Mouse (Mus musculus) kidney, adult 9 months (tissue): ENCODE results near the gene Arid3a.
"Not testable (repeated sequence)": the region's sequence is repeated elsewhere in the genome, so short reads cannot be mapped to it uniquely, and the experiment has no call there.

Experiments
- DNase-seq: peaks from one replicate; pipeline ENCODE4 v3.0.0; 2022

Arid3a gene

DNA sequence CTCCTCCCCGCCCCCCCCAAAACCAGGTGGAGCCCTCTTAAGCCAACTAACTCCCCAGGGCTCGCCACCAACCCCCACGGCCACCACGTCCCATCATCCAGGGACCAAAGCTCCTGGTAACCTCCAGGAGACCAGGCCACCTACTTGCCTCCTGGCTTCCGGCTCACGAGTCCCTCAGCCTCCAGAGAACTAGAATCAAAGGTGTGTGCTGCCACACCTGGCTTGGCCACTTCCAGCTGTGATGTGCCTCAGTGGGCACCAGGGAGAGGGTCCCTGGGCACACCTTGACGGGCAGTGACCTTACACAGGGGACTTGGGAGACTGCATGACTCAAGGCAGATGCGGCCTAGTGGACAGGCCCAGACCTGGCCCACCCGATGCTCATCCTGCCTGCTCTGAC, 28.8 kb downstream of the Arid3a start:
- no peak for DNase-seq

DNA sequence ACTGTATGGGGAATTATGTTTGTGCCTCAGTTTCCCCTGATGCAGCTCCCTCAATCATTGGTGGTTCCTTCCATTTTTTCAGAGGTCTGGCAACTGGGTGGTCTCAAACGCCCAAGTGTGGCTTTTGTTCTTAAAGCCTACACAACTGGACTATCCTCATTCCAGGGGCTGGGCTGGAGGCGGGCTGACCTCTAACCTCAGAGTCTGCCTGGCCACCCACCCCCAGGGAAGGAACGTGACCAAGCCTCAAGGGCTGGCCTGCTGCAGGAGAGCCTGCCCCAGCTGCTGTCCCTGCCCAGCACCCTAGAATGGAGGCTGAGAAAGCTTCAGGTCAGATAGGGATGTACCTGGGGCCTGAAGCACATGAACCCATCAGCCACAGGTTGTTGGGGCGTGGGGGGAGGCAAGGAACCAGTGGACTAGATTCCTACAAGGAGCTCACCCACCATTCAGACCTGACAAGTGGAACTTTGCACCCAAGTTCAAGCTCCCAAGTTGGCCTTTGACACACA, 29.9 kb downstream of the Arid3a start:
- DNase-seq, result no peak

DNA sequence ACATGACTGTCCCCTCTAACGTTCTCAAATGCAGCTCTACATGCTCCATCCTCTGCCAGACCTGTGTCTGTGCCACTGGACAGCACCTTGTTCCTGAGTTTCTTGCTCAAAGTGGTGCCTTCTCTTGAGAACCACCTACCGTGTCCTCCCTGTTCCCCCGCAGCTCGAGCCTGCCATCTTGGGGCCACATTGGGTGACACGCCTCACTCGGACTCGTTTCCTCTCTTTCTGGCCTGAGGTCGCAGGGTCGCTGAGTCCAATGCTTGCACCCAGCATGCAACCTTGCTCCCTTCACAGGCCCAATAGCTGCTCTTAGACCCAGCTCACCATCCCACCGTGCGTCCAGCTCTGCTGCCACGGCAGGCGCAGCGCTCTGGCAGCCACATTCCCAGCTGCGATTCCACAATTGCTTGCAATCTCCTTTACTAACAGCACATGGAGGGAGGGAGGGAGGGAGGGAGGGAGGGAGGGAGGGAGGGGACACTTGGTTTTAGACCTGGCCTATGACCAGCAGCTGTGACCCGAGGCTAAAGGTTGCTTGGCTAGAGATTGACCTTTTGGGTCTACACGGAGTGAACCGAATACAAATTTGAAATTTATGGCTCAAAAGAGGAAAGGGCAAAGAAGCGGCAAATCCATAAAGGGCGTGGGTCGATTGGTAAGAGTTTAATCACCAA, 31.4 kb downstream of the Arid3a start:
- DNase-seq, result peak; percentile 93

DNA sequence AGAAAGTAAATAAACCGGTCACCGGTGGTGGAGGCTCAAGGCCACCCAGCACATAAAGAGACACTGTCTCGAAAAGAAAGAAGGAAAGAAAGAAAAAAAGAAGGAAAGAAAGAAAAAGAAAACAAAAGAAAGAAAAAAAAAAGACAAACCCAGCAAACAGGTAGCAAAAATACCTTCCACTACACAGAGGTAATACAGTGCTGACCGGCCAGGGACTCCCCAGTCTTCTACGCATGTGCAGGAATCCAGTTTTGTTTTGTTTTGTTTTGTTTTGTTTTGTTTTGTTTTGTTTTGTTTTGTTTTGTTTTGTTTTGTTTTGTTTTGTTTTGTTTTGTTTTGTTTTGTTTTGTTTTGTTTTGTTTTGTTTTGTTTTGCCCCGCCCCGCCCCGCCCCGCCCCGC, 32.6 kb downstream of the Arid3a start:
- not testable (repeated sequence) for DNase-seq

DNA sequence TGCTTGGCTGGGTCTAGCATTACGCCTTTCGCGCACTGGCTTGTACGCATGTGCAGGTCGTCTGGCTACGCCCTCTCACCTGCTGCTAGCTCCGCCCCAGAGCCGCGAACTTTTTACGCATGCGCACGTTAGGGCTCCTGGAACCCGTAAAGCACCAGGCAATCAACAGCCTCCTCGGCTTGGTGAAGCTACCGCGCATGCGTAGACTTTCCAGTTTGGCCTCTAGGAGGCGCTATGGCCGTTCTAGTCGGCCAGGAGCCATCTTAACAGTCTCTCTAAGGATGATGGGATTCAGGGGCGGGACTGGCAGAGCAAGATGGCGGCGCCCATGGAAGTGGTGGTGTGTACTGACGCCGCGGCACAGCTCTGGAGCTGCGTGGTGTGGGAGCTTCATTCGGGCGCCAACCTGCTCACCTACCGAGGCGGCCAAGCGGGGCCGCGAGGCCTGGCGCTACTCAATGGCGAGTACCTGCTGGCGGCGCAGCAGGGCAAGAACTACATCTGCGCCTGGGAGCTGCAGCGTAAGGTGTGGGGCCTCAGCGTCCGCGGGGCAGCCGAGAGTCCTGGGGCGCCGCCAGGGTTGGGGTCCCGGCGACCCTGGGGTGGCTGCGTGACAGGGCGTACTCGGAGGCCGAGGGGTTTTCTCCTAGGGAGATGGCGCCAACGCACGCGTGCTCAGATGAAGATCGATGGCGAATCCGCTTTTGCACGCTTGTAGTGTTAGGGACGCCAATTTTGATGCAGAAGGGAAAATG, 33.2 kb downstream of the Arid3a start, which contains the start of gene Wdr18:
Gene Wdr18 (plus strand): TSS at position 306 of the 755 bp plus-strand sequence.
- DNase-seq, result peak; percentile 100

DNA sequence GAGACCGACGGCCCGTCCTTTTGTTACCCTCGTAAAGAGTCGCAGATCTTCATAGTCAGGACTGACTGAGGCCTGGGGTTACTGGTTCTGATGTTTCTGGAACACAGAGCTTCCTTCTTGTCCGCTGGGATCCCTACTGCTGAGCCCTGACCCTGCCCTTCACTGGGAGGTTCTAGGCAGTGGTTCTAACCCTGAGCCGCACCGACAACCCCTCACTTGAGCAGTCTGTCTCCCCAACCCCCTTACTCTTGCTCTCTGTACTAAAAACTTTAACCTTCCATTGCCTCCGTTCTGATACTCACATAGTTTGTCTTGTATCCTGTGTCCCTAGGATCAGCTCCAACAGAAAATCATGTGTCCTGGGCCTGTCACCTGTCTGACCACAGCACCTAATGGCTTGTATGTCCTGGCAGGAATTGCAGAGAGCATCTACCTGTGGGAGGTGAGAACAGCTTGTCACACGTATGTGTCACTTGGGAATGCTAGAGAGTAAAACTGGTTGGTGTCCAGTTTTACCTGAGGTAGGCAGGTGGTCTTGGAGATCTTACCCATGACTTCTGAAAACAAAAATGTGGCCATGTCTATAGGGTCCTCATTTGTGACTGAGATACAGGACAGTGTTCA, 33.9 kb downstream of the Arid3a start:
- DNase-seq, result no peak

DNA sequence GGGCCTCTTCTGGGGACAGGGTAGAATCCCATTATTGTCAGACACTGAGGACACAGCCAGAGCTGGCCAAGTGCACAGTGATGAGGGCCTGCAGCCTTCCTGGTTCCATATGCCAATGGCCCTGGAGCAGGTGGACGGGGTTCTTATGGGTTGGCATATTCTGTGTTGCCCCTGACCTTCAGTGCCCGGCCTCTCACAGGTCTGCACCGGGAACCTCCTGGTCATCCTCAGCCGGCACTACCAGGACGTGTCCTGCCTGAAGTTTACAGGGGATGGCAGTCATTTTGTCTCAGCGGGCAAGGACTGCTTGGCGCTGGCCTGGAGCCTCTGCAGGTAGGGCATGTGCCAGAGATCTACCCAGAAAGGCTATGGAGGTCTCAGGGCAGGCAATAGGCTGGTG, 37.9 kb downstream of the Arid3a start:
- DNase-seq, result no peak

DNA sequence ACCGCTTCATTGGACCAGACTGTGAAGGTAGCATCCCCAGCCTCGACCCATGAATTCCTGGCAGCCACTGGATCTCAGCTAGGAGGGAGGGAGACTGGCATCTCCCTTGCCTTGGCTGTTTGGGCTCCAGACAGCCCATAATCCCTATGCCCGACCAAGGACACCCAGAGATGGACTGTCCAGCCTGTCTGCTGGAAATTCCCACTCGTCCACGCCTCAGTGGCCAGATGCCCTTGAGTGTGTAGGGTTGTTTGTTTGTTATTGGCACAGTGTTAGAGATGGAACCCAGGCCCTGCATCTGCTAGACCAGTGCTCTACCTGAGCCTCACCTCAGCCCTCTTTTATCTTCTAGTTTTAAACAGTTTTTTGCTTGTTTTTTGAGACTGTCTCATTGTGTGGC, 38.5 kb downstream of the Arid3a start:
- DNase-seq, result no peak

DNA sequence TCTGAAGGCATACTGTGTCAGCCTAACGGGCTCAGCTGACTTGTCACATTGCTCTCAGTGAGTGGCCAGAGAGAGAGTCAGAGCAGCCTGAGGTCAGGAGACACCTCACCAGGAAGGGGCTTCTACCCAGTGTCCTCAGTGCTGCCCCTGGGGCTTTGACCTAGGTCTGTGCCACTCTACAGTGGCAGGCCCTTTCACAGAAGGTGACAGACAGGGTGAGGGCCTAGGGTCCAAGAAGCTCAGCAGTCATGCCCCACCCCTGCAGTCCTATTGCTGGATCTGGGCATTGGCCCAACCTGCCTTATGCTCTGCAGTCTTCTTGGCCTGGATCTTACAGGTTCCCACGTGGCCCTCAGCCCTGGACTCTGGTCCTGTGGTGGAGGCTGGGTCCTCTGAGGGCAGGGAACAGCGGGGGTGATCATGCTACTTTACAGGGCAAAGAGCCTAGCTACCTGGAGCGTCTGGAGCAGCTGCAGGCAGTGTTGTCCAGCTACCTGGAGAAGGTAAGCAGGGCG, 40.1 kb downstream of the Arid3a start:
- DNase-seq, result peak; percentile 95

DNA sequence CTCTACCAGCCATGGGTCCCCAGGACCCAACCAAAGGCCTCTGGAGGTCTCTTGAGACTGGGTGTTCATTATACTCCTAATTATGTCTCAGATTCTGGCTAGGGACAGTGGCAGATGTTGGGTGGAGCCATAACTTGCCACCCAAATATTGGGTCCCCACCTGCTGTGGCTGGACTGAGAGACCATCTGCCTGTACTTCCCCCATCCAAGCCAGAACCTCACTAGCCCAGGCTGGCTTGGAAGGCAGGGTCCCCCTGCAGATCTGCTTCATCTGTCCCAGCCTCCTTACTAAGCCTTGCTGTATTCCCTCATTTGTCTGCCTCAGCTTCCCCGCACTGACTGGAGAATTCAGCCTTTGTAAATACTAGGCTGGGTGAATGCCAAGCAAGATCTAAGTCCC, 41.3 kb downstream of the Arid3a start:
- no peak for DNase-seq

DNA sequence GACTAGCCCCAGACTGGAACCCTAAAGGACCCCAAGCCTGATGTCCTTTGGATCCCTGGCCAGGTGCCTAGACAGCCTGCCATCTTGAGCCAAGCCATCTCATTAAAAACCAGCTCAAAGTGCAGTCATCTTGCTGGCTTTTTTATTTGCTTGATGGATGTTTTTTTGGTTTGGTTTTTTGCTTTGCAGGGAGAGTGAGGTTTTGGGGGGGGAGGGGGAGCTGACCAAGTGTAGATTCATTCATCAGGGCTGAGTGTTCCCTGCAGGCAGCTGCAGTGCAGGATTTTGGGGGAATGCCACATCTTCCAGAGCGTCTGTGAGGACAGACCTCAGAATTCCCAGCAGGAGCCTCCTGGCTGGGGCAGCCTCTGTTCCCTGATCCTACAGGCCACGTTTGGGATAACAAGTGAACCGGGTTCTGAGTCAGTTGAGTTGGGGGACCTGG, 42.3 kb downstream of the Arid3a start:
- peak; percentile 80 for DNase-seq

DNA sequence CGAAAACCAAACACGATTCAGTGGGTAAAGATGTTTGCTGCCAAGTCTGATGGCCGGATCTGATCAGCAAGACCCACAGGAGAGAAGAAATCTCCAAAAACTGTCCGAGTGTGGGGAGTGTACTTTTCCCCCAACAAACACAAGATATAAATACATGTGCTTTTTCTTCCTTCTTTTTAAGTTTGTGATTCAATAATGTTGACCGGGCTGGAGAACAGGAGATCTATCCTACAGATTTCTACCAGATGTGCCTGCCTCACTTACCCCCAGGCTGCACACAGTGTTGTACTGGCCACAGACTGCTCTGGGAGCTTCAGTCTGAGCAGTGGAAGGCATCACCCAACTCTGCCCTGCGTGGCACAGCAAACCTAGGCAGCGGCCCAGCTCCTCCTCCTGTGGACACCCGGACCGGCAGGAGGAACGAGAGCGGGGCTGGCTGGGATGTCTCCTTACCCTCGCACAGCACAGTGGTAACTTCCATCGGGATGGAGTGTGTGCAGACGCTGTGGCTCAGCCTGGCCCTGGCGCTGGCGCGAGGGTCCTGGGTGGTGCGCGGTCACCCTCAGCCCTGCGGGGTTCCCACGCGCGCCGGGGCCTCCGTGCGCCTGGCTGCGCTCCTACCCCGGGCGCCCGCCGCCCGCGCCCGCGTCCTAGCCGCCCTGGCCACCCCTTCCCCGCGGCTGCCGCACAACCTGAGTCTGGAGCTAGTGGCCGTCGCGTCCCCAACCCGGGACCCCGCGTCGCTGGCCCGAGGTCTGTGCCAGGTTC, 43.8 kb downstream of the Arid3a start, which contains the start of gene Grin3b:
Gene Grin3b (plus strand): TSS at position 301 of the 768 bp plus-strand sequence.
- DNase-seq, result no peak

DNA sequence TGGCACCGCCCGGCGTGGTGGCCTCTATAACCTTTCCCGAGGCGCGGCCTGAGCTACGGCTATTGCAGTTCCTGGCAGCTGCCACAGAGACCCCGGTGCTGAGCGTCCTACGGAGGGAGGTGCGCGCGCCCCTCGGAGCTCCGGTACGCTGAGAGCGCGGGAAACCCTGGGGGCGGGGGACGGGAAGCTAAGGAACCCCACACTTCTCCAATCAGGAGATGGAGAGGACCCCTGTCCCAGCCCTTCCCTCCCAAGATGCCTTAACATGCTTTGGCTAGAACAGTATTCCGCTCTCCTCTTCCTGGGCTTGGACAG, 44.3 kb downstream of the Arid3a start:
- no peak for DNase-seq

DNA sequence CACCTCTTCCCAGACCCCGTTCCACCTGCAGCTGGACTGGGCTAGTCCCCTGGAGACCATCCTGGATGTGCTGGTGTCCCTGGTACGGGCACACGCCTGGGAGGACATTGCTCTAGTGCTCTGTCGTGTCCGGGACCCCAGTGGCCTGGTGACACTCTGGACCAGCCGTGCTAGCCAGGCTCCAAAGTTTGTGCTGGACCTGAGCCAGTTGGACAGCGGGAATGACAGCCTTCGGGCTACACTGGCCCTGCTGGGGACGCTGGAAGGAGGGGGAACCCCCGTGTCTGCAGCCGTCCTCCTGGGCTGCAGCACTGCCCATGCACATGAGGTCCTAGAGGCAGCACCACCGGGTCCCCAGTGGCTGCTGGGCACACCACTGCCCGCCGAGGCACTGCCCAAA, 46.0 kb downstream of the Arid3a start:
- no peak for DNase-seq

DNA sequence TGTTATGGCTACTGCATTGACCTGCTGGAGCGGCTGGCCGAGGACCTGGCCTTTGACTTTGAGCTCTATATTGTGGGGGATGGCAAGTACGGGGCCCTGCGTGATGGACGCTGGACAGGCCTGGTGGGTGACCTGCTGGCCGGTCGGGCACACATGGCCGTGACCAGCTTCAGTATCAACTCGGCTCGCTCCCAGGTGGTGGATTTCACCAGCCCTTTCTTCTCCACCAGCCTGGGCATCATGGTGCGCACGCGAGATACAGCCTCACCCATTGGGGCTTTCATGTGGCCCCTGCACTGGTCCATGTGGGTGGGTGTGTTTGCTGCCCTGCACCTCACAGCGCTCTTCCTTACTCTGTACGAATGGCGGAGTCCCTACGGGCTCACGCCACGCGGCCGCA, 47.2 kb downstream of the Arid3a start:
- DNase-seq, result no peak

DNA sequence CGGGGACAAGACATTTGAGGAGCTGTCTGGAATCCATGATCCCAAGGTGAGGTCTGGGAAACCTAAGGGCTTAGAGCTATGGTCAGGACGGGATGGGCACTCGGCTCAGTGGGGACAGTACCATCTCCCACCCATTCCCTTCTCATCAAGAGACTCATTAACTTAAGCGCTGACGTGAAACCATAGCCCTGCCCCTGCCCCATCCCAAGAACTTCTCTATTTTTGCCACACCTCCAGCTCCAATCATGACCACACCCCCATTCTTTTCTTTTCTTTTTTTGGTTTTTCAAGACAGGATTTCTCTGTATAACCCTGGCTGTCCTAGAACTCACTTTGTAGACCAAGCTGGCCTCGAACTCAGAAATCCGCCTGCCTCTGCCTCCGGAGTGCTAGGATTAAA, 47.8 kb downstream of the Arid3a start:
- DNase-seq, result no peak

DNA sequence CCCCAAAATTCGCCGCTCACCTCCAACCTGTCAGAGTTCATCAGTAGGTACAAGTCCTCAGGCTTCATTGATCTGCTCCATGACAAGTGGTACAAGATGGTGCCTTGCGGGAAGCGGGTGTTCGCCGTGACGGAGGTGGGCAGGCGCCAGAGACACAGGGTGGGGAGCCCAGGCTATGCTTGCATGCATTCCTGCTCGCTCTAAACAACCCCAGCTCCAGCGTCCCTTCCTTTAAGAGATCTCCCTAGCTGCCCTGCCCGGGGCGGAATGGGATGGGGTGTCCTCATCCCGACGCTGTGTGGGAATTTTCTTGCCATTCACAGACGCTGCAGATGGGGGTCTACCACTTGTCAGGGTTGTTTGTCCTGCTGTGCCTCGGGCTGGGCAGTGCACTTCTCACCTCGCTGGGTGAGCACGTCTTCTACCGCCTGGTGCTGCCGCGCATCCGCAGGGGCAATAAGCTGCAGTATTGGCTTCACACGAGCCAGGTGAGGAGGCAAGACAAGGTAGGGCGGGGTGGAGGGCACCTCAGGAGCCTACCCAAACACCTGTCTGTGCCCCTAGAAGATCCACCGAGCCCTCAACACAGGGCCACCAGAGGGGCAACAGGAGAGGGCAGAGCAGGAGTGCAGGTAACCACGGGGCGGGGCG, 49.4 kb downstream of the Arid3a start:
- DNase-seq, result no peak

DNA sequence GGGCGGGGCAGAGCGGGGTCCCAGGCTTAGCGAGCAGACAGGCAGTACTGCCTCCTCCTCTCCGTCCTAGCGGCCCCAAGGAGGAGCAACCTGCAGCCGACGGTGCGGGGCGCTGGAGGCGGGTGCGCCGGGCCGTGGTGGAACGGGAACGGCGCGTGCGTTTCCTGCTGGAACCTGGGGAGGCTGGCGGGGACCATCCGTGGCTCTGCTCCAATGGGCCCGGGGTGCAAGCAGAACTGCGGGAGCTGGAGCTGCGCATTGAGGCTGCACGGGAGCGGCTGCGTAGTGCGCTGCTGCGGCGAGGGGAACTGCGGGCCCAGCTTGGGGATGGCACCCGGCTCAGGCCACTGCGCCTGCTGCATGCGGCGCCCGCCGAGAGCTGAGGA, 49.9 kb downstream of the Arid3a start:
- DNase-seq, result no peak

DNA sequence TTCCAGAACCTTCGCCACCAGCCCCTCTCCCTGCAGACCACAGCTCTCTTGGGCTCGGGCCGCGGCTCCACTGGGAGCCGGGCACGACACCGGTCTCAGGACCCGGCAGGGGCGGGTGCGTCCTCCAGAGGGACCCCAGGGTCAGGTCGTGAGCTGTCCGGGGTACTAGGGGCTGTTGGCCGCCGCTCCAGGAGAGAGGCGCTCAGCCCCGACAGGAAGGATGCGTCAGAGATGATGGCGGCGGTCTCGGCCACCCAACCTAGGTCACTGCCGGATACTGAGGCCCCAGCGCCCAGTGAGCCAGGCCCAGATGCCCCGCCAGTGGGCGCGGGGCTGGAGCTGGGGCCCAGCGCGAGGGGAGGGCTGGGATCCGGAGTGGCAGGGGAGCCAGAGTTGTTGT, 50.5 kb downstream of the Arid3a start:
- DNase-seq, result no peak

DNA sequence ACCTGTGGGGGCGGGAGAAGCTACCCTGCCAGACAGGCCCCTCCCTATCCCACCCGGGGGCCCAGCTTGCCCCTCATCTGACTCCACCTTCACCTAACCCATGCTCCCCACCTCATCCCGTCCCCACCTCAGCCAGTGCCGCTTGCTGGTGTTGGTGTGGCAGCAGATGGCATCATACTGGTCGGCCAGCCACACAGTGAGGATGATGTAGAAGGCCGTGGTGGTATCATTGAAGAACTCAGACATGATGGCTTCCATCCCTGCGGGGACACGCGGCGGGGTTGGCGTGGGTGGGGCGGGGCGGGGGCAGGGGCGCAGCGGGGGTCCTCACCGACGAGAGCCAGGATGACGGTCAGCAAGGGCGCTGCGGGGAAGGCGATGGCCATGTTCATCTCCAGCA, 51.2 kb downstream of the Arid3a start:
- no peak for DNase-seq

DNA sequence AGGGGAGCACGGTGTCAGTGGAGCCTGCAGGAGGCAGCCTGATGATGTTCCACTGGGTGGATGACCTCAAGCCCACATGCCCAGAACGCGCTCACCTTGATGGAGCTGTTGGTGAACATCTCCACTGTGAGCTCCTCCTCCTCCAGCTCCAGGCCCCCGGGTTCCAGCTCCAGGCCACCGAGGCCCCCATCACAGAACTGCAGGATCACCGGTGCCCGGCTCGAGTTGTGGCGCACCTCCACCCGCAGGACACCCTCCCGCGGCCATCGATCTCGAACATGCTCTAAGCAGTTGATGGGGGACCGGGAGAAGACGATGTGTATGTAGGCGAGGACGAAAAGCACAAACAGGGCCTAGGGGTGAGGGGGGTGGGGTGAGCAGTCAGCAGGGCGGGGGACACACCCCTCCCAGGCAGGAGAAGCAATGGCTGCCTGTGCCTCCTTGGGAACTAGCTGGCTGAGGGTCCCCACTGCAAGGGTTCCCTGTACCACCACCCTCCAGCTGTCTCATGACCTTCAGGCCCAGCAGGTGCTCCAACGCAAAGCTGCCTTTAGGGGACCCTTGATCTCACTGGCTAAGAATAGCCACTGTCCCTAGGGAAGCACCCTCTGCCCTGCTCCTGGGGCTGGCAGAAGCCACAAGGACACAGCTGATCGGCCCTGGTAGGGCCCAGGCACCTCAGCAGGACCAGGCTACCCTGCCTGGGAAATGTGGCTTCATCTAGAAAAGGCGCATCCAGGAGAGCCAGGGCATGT, 52.7 kb downstream of the Arid3a start:
- no peak for DNase-seq

DNA sequence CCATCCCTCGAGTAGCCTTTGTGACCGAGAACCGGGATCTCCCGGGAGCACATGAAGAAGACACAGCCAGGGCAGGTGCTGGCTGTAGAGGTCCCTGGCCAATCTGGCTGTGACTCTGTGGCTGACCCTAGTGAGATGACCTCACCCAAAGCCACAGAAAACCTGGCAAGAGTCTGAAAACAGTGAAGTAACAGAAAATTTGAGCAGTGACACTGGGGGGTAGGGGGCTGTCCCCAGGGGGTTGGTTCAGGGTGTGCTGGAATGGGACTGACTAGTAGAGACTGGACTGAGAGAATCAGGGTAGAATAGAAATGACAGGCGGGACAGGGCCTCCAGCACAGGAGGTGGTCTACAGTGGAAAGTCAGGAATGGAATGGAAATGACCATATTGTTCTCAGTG, 56.4 kb downstream of the Arid3a start:
- DNase-seq, result no peak
